Mouse (Mus musculus): ENCODE data around the gene Rhod. TPM values are rescaled to one million over a fixed set of nuclear protein-coding genes. Genes with fewer than 3 reads are reported as not detected.

Rhod gene
- total and polyA plus RNA-seq, 3 experiments: 0.06 TPM; not detected in 2

GRCm38 (mm10) chr19:4485006-4485405 is 45.8 kb upstream of the Rhod start:
- no peaks in the 10 kb centered on the region for H3K36me3 ChIP-seq (ENCODE audit: control insufficient read depth in 1 of 2, insufficient read depth in 2 of 2, low read length in 2 of 2)
- no peaks in the 10 kb centered on the region for H3K79me2 ChIP-seq (ENCODE audit: control insufficient read depth, insufficient read depth, low read length, poor library complexity)
- H3K4me1 ChIP-seq (ENCODE audit: control insufficient read depth in 1 of 2, insufficient read depth in 2 of 2, low read length in 2 of 2): no peaks in the 10 kb centered on the region
- no peak overlapping the region for H3K4me3 ChIP-seq (ENCODE audit: control insufficient read depth in 1 of 2, insufficient read depth in 1 of 2, low read depth in 2 of 2, low read length in 2 of 2)
- no peak overlapping the region for H3K9ac ChIP-seq (ENCODE audit: control insufficient read depth, low read depth, low read length, poor library complexity, severe bottlenecking)
- TF ChIP-seq USF2 (IDR thresholded peaks at IDR 0.05; ENCODE audit: borderline replicate concordance in 1 of 2, insufficient read depth in 1 of 2, low read depth in 1 of 2, low read length in 2 of 2) (no peak), MYC (IDR thresholded peaks at IDR 0.05; ENCODE audit: low read depth, low read length) (no peak), MYB (IDR thresholded peaks at IDR 0.05; ENCODE audit: low read depth, low read length) (no peak), ZMIZ1 (IDR thresholded peaks at IDR 0.05; ENCODE audit: low read depth, low read length) (no peak), BHLHE40 (IDR thresholded peaks at IDR 0.05; ENCODE audit: borderline replicate concordance, low read depth, low read length) (no peak), TAL1 (IDR thresholded peaks at IDR 0.05; ENCODE audit: low read length) (no peak), POLR2AphosphoS5 (IDR thresholded peaks at IDR 0.05; ENCODE audit: borderline replicate concordance, low read depth, low read length) (no peak), MAX (IDR thresholded peaks at IDR 0.05; ENCODE audit: low read length) (no peak), MAZ (IDR thresholded peaks at IDR 0.05; ENCODE audit: low read depth, low read length) (no peak), ZNF384 (IDR thresholded peaks at IDR 0.05; ENCODE audit: low read depth, low read length) (no peak), UBTF (IDR thresholded peaks at IDR 0.05; ENCODE audit: borderline replicate concordance, insufficient read depth, low read depth, low read length) (no peak), CHD2 (IDR thresholded peaks at IDR 0.05; ENCODE audit: low read length) (no peak), TBP (IDR thresholded peaks at IDR 0.05; ENCODE audit: low read depth, low read length) (no peak), MAFK (IDR thresholded peaks at IDR 0.05; ENCODE audit: borderline replicate concordance, low read depth, low read length) (no peak), TCF12 (IDR thresholded peaks at IDR 0.05; ENCODE audit: low read depth, low read length) (no peak), ETS1 (IDR thresholded peaks at IDR 0.05; ENCODE audit: low read depth, low read length) (no peak), SMC3 (IDR thresholded peaks at IDR 0.05; ENCODE audit: low read depth, low read length) (no peak), POLR2AphosphoS2 (IDR thresholded peaks at IDR 0.05; ENCODE audit: low read length) (no peak), RAD21 (IDR thresholded peaks at IDR 0.05; ENCODE audit: low read depth, low read length) (no peak)
- peaks cover 10 to 12% of the 10 kb centered on the region in 2 experiments for H3K27me3 ChIP-seq (ENCODE audit: control insufficient read depth in 1 of 2, insufficient read depth in 2 of 2, low read length in 2 of 2)
- no peaks in the 10 kb centered on the region for H3K9me3 ChIP-seq (replicated peaks; ENCODE audit: insufficient read depth, low read length)
- no peak for DNase-seq (ENCODE audit: low read depth, low spot score)
- no peak overlapping the region for H3K27ac ChIP-seq (ENCODE audit: control insufficient read depth, low read depth, low read length)

- Histone ChIP-seq H3K4me3 (ENCODE audit: control insufficient read depth in 1 of 2, insufficient read depth in 1 of 2, low read depth in 2 of 2, low read length in 2 of 2) (no peak overlapping the region), H3K9ac (ENCODE audit: control insufficient read depth, low read depth, low read length, poor library complexity, severe bottlenecking) (no peak overlapping the region), H3K4me1 (ENCODE audit: control insufficient read depth in 1 of 2, insufficient read depth in 2 of 2, low read length in 2 of 2) (peaks cover 0 to 7% of the 10 kb centered on the region in 2 experiments; a peak in 1 of 4 replicates), H3K36me3 (ENCODE audit: control insufficient read depth in 1 of 2, insufficient read depth in 2 of 2, low read length in 2 of 2) (peaks cover 0 to 2% of the 10 kb centered on the region in 2 experiments; a peak in 1 of 4 replicates), H3K9me3 (replicated peaks; ENCODE audit: insufficient read depth, low read length) (no peaks in the 10 kb centered on the region), H3K27ac (ENCODE audit: control insufficient read depth, low read depth, low read length) (no peak overlapping the region), H3K79me2 (ENCODE audit: control insufficient read depth, insufficient read depth, low read length, poor library complexity) (no peaks in the 10 kb centered on the region), H3K27me3 (ENCODE audit: control insufficient read depth in 1 of 2, insufficient read depth in 2 of 2, low read length in 2 of 2) (peaks cover 6 to 8% of the 10 kb centered on the region in 2 experiments)
- no peak for DNase-seq (ENCODE audit: low read depth, low spot score)
- TF ChIP-seq GABPA (IDR thresholded peaks at IDR 0.05; ENCODE audit: low read depth, low read length) (no peak), CHD1 (IDR thresholded peaks at IDR 0.05; ENCODE audit: low read depth, low read length) (no peak), ETS1 (IDR thresholded peaks at IDR 0.05; ENCODE audit: low read depth, low read length) (no peak)
These were observed 43.1 kb upstream of the Rhod start for GRCm38 (mm10) chr19:4482111-4482859.

All from MEL (cell line).